Mouse (Mus musculus) testis, adult 2 months (tissue): ENCODE measurements at regions not wholly inside any gene's neighbourhood (a gene's known extent, or its start where the extent isn't known, plus 50 kb on each side); places are given as distances from the start of the nearest gene placed in this dataset.

Source experiments
- CTCF ChIP-seq: fragments of 200-500 bp; IDR thresholded peaks from 2 replicates; pipeline ENCODE4 v1.5.1; 2012; ENCODE audit warnings: low read depth, mild to moderate bottlenecking, inconsistent platforms, low read length, moderate library complexity; ENCODE audit not compliant: control insufficient read depth, insufficient read depth, insufficient replicate concordance
- POLR2A ChIP-seq: fragments of 200-500 bp; IDR thresholded peaks from 2 replicates; pipeline ENCODE4 v1.6.1; 2012; ENCODE audit warnings: low read depth, mild to moderate bottlenecking, inconsistent platforms, low read length, moderate library complexity; ENCODE audit not compliant: control insufficient read depth

DNA sequence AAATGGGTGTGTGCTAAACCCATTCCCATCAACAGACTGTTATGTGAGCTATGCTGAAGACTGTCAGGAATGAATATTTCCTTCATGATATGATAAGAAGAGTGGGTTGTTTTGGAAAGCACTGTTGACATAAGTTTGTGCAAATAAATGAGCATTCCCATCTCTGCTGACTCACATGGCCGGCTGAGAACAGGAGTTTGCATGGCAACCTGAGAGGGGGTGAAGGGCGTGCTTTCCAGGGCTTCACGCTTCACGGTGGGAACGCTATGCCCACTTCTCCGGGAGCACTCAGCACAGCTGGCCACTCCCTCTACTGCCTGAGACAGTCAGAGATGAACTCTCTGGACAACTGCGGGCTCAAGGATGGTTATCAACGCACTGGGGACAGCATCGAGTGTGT lies 348.9 kb upstream of the Slc24a5 start:
- TF ChIP-seq CTCF (no peak), POLR2A (no peak)
